Mouse (Mus musculus) MEL (cell line): Measurements from ENCODE around the gene Ssh3.

Experiments used
- CTCF ChIP-seq, 3 experiments: IDR thresholded peaks in 2 of 3; conservative IDR thresholded peaks in 1 of 3; 2 replicates each; pipeline ENCODE4 v1.5.1; 2011 to 2012; ENCODE audit warnings: low read length in 3 of 3, low read depth in 2 of 3, mild to moderate bottlenecking in 2 of 3, improper control_type of control experiment in 1 of 3, inconsistent platforms in 1 of 3, mixed read lengths in 1 of 3, moderate library complexity in 1 of 3; ENCODE audit not compliant: control insufficient read depth in 1 of 3, insufficient read depth in 1 of 3, poor library complexity in 1 of 3, severe bottlenecking in 1 of 3
- E2F4 ChIP-seq: IDR thresholded peaks from 2 replicates; pipeline ENCODE4 v1.6.1; 2011; ENCODE audit warnings: low read depth, low read length, improper control_type of control experiment, borderline replicate concordance
- EP300 ChIP-seq, 2 experiments: IDR thresholded peaks; 2 replicates each; pipeline ENCODE4 v1.6.1; 2011; ENCODE audit warnings: improper control_type of control experiment in 2 of 2, low read length in 2 of 2, low read depth in 1 of 2, mild to moderate bottlenecking in 1 of 2
- GATA1 ChIP-seq: IDR thresholded peaks from 2 replicates; pipeline ENCODE4 v1.6.1; 2011; ENCODE audit warnings: low read depth, low read length, improper control_type of control experiment
- MAFK ChIP-seq: IDR thresholded peaks from 2 replicates; pipeline ENCODE4 v1.6.1; 2011; ENCODE audit warnings: low read depth, mild to moderate bottlenecking, low read length, improper control_type of control experiment, borderline replicate concordance
- TCF12 ChIP-seq: IDR thresholded peaks from 2 replicates; pipeline ENCODE4 v1.6.1; 2014; ENCODE audit warnings: low read depth, mild to moderate bottlenecking, inconsistent platforms, low read length, improper control_type of control experiment, moderate library complexity
- UBTF ChIP-seq: IDR thresholded peaks from 2 replicates; pipeline ENCODE4 v1.6.1; 2012; ENCODE audit warnings: low read depth, mild to moderate bottlenecking, inconsistent platforms, low read length, improper control_type of control experiment, moderate library complexity, borderline replicate concordance; ENCODE audit not compliant: insufficient read depth
- USF1 ChIP-seq: IDR thresholded peaks from 2 replicates; pipeline ENCODE4 v1.6.1; 2014; ENCODE audit warnings: low read depth, mild to moderate bottlenecking, inconsistent platforms, low read length, improper control_type of control experiment, moderate library complexity

GRCm38 (mm10) chr19:4254230-4254629 lies 14.8 kb downstream of the Ssh3 start:
- no peak for TF ChIP-seq TCF12
- no peak for TF ChIP-seq GATA1
- TF ChIP-seq CTCF (IDR thresholded peaks at IDR 0.05 in 2 of 3, conservative IDR thresholded peaks at IDR 0.05 in 1 of 3; ENCODE audit: control insufficient read depth in 1 of 3, insufficient read depth in 1 of 3, low read depth in 2 of 3, low read length in 3 of 3, poor library complexity in 1 of 3, severe bottlenecking in 1 of 3), result no peak
- TF ChIP-seq MAFK, result no peak
- no peak for TF ChIP-seq E2F4
- no peak for TF ChIP-seq USF1
- TF ChIP-seq EP300 (IDR thresholded peaks at IDR 0.05; ENCODE audit: low read depth in 1 of 2, low read length in 2 of 2), result no peak
- TF ChIP-seq UBTF, result no peak
